Mouse (Mus musculus) heart, adult 2 months (tissue): ENCODE results near the gene Pwp2.

Experiments
- CTCF ChIP-seq: fragments of 200-600 bp; IDR thresholded peaks from 2 replicates; pipeline ENCODE4 v1.8.1; 2022; ENCODE audit warnings: antibody characterized with exemption, mild to moderate bottlenecking, moderate library complexity
- EP300 ChIP-seq: fragments of 200-500 bp; IDR thresholded peaks from 2 replicates; pipeline ENCODE4 v1.6.1; 2011; ENCODE audit warnings: low read depth, low read length, control low read depth; ENCODE audit not compliant: insufficient read depth
- POLR2A ChIP-seq: fragments of 200-500 bp; IDR thresholded peaks from 2 replicates; pipeline ENCODE4 v1.6.1; 2011; ENCODE audit warnings: mild to moderate bottlenecking, low read depth, low read length, control low read depth; ENCODE audit not compliant: insufficient read depth

- TF ChIP-seq CTCF = no peak
- no peak for TF ChIP-seq POLR2A
- TF ChIP-seq EP300 = no peak
These were observed 22.3 kb downstream of the Pwp2 start for GRCm38 (mm10) chr10:78162646-78163045.
